Mouse (Mus musculus): ENCODE measurements around the gene Clstn2. TPM values are rescaled to one million over a fixed set of nuclear protein-coding genes. Genes with fewer than 3 reads are reported as not detected.

Clstn2 gene
- polyA plus RNA-seq, 1 experiment from 2014 or later, result 2.8 TPM

- no peak for ATAC-seq (ENCODE audit: low FRiP score)
- 91% methylated on average over 3 of the region's 3 CpGs for WGBS
- H3K4me2 ChIP-seq, result no peak overlapping the region
These were observed 507.4 kb downstream of the Clstn2 start for GRCm38 (mm10) chr9:97525563-97525962.

GRCm38 (mm10) chr9:97524861-97525260 is 508.1 kb downstream of the Clstn2 start:
- H3K9ac ChIP-seq, result no peak overlapping the region
- no peaks in the 10 kb centered on the region for H3K9me3 ChIP-seq
- H3K4me3 ChIP-seq (replicated peaks), result no peak overlapping the region
- H3K36me3 ChIP-seq (replicated peaks), result no peaks in the 10 kb centered on the region
- no peaks in the 10 kb centered on the region for H3K27me3 ChIP-seq
- 93% methylated on average over 3 of the region's 3 CpGs for WGBS
- H3K27ac ChIP-seq, result no peak overlapping the region
- ATAC-seq (ENCODE audit: low FRiP score), result no peak
- H3K4me1 ChIP-seq, result no peaks in the 10 kb centered on the region
- no peak overlapping the region for H3K4me2 ChIP-seq

More at GRCm38 (mm10) chr9:97525563-97525962, 507.4 kb downstream of the Clstn2 start:
- no peaks in the 10 kb centered on the region for H3K36me3 ChIP-seq (replicated peaks)
- H3K4me1 ChIP-seq, result no peaks in the 10 kb centered on the region
- H3K4me3 ChIP-seq (replicated peaks), result no peak overlapping the region
- H3K27ac ChIP-seq, result no peak overlapping the region
- H3K9ac ChIP-seq, result no peak overlapping the region
- H3K27me3 ChIP-seq, result no peaks in the 10 kb centered on the region
- no peaks in the 10 kb centered on the region for H3K9me3 ChIP-seq

GRCm38 (mm10) chr9:97520771-97521170 is 512.2 kb downstream of the Clstn2 start:
- H3K36me3 ChIP-seq (replicated peaks), result no peaks in the 10 kb centered on the region
- ATAC-seq (ENCODE audit: low FRiP score), result no peak
- no peaks in the 10 kb centered on the region for H3K27me3 ChIP-seq
- no peaks in the 10 kb centered on the region for H3K4me1 ChIP-seq
- no peak overlapping the region for H3K9ac ChIP-seq
- no peaks in the 10 kb centered on the region for H3K9me3 ChIP-seq
- no peak overlapping the region for H3K27ac ChIP-seq
- no peak overlapping the region for H3K4me3 ChIP-seq (replicated peaks)
- no peak overlapping the region for H3K4me2 ChIP-seq
- WGBS, result 96% methylated on average over 3 of the region's 3 CpGs

GRCm38 (mm10) chr9:97517006-97517405 is 516.0 kb downstream of the Clstn2 start:
- H3K4me3 ChIP-seq (replicated peaks), result no peak overlapping the region
- no peaks in the 10 kb centered on the region for H3K36me3 ChIP-seq (replicated peaks)
- ATAC-seq (ENCODE audit: low FRiP score), result no peak
- H3K4me2 ChIP-seq, result no peak overlapping the region
- no peaks in the 10 kb centered on the region for H3K27me3 ChIP-seq
- WGBS, result 67% methylated on average over 3 of the region's 3 CpGs
- H3K9ac ChIP-seq, result no peak overlapping the region
- H3K9me3 ChIP-seq, result no peaks in the 10 kb centered on the region
- H3K4me1 ChIP-seq, result no peaks in the 10 kb centered on the region
- H3K27ac ChIP-seq, result no peak overlapping the region

- no peak overlapping the region for H3K4me3 ChIP-seq (replicated peaks)
- no peaks in the 10 kb centered on the region for H3K36me3 ChIP-seq (replicated peaks)
- WGBS, result 89% methylated on average over 2 of the region's 2 CpGs
- ATAC-seq (ENCODE audit: low FRiP score), result no peak
- H3K27ac ChIP-seq, result no peak overlapping the region
- H3K4me2 ChIP-seq, result no peak overlapping the region
- no peaks in the 10 kb centered on the region for H3K27me3 ChIP-seq
- H3K4me1 ChIP-seq, result no peaks in the 10 kb centered on the region
- no peaks in the 10 kb centered on the region for H3K9me3 ChIP-seq
- no peak overlapping the region for H3K9ac ChIP-seq
These were observed 518.3 kb downstream of the Clstn2 start for GRCm38 (mm10) chr9:97514639-97515038.

DNA sequence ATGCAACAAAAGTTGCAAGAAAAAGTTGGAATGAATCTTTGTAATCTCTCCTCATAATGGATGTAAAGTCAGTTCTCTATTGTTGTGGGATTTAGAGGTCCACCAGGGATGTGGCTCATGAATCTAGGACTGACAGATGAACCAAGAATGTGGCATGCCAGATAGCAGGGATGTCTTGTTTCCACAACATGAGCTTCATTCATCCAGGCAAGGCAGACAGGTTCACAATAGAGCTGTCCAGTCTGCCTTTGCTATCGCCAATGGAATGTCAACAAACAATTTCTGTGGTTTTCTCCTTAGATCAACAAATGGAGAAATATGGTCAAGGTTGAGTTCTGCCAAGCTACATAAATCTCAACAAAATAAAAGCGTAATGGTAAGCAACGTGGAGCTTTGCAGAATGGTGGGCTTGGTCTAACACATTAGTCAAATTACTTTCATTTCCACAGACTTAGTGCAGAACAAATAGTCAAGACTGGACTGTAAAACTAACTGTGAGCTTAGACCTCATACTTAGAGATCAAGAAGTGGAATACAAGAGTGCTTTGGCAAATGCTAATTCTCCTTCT is 520.6 kb downstream of the Clstn2 start:
- H3K9me3 ChIP-seq, result no peaks in the 10 kb centered on the region
- H3K4me1 ChIP-seq, result no peaks in the 10 kb centered on the region
- no peak overlapping the region for H3K4me3 ChIP-seq (replicated peaks)
- H3K4me2 ChIP-seq, result no peak overlapping the region
- 85% methylated on average over 3 of the region's 3 CpGs for WGBS
- no peak for ATAC-seq (ENCODE audit: low FRiP score)
- H3K9ac ChIP-seq, result no peak overlapping the region
- no peaks in the 10 kb centered on the region for H3K36me3 ChIP-seq (replicated peaks)
- no peaks in the 10 kb centered on the region for H3K27me3 ChIP-seq
- H3K27ac ChIP-seq, result no peak overlapping the region

- Histone ChIP-seq H3K27ac (no peak overlapping the region), H3K4me1 (no peaks in the 10 kb centered on the region), H3K9ac (no peak overlapping the region), H3K36me3 (replicated peaks) (no peaks in the 10 kb centered on the region), H3K4me2 (no peak overlapping the region), H3K9me3 (no peaks in the 10 kb centered on the region), H3K4me3 (replicated peaks) (no peak overlapping the region), H3K27me3 (no peaks in the 10 kb centered on the region)
- WGBS, result 53% methylated on average over 4 of the region's 4 CpGs
- no peak for ATAC-seq (ENCODE audit: low FRiP score)
These were observed 531.6 kb downstream of the Clstn2 start for GRCm38 (mm10) chr9:97501416-97501815.

GRCm38 (mm10) chr9:97495056-97495455 is 537.9 kb downstream of the Clstn2 start:
- H3K4me2 ChIP-seq, result no peak overlapping the region
- WGBS, result 96% methylated on average over 4 of the region's 6 CpGs
- ATAC-seq (ENCODE audit: low FRiP score), result no peak
- H3K4me1 ChIP-seq, result no peaks in the 10 kb centered on the region
- no peak overlapping the region for H3K27ac ChIP-seq
- H3K9me3 ChIP-seq, result no peaks in the 10 kb centered on the region
- H3K27me3 ChIP-seq, result no peaks in the 10 kb centered on the region
- H3K4me3 ChIP-seq (replicated peaks), result no peak overlapping the region
- no peak overlapping the region for H3K9ac ChIP-seq
- no peaks in the 10 kb centered on the region for H3K36me3 ChIP-seq (replicated peaks)

GRCm38 (mm10) chr9:97491626-97492025 is 541.4 kb downstream of the Clstn2 start:
- WGBS, result 95% methylated on average over 2 of the region's 2 CpGs
- Histone ChIP-seq H3K4me2 (no peak overlapping the region), H3K9ac (no peak overlapping the region), H3K4me3 (replicated peaks) (no peak overlapping the region), H3K9me3 (no peaks in the 10 kb centered on the region), H3K27ac (no peak overlapping the region), H3K27me3 (no peaks in the 10 kb centered on the region), H3K4me1 (no peaks in the 10 kb centered on the region), H3K36me3 (replicated peaks) (no peaks in the 10 kb centered on the region)
- ATAC-seq (ENCODE audit: low FRiP score), result no peak

DNA sequence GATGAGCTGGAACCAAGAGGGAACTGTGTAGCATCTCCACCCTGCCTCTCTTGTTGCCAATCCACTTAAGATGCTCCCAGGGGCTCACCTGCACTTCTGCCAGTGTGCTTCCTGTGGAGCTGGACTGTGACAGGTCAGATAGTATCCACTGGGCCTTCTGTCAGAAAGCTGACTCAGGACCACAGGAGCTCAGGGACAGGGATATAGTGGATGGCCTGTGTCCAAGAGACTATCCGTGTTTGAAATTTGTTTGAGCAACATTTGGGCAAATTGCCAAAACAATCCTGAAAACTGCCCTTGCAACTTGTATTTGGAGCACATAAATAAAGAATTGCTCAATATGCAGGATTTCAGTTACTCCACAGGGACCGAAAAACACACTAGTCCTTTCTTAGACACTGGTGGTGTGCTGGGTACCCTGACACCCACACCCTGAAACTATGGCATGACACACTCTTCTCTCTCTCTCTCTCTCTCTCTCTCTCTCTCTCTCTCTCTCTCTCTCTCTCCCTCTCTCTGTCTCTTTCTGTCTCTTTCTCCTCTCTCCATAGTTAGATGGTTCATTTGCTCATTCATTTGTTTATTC is 542.3 kb downstream of the Clstn2 start:
- H3K4me3 ChIP-seq (replicated peaks), result no peak overlapping the region
- no peaks in the 10 kb centered on the region for H3K4me1 ChIP-seq
- no peak for ATAC-seq (ENCODE audit: low FRiP score)
- no peak overlapping the region for H3K4me2 ChIP-seq
- H3K27me3 ChIP-seq, result no peaks in the 10 kb centered on the region
- no peaks in the 10 kb centered on the region for H3K9me3 ChIP-seq
- H3K9ac ChIP-seq, result no peak overlapping the region
- WGBS, result 79% methylated on average over 2 of the region's 2 CpGs
- H3K36me3 ChIP-seq (replicated peaks), result no peaks in the 10 kb centered on the region
- no peak overlapping the region for H3K27ac ChIP-seq

DNA sequence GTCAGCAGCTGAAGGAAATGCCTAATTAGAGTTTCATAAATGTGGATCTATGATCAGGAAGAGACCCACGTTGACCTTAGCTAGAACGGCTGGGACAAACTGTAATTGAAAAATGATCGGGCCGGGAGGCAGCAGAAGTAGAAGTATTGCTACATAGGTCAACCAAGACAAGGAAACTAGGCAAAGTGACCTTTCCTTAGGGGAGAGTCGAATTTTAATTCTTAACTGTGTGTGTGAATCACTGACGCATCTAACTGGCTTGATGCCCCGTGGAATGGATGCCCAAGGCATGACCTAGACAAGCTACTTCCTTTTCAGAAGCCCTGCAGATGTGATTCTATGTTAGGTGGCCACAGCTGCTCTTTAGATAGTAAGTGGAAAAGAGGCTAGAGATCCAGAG is 546.2 kb downstream of the Clstn2 start:
- 88% methylated on average over 7 of the region's 7 CpGs for WGBS
- Histone ChIP-seq H3K27me3 (no peaks in the 10 kb centered on the region), H3K27ac (no peak overlapping the region), H3K9ac (no peak overlapping the region), H3K4me2 (no peak overlapping the region), H3K4me1 (no peaks in the 10 kb centered on the region), H3K9me3 (no peaks in the 10 kb centered on the region), H3K36me3 (replicated peaks) (no peaks in the 10 kb centered on the region), H3K4me3 (replicated peaks) (no peak overlapping the region)
- ATAC-seq (ENCODE audit: low FRiP score), result no peak

GRCm38 (mm10) chr9:97481187-97481586 is 551.8 kb downstream of the Clstn2 start:
- ATAC-seq (ENCODE audit: low FRiP score), result no peak
- Histone ChIP-seq H3K4me2 (no peak overlapping the region), H3K4me1 (peaks cover 3% of the 10 kb centered on the region; the same call in 1 of the 2 replicates), H3K27me3 (no peaks in the 10 kb centered on the region), H3K9ac (no peak overlapping the region), H3K36me3 (replicated peaks) (no peaks in the 10 kb centered on the region), H3K4me3 (replicated peaks) (no peak overlapping the region), H3K27ac (no peak overlapping the region), H3K9me3 (no peaks in the 10 kb centered on the region)
- 85% methylated on average over 1 of the region's 1 CpGs for WGBS

DNA sequence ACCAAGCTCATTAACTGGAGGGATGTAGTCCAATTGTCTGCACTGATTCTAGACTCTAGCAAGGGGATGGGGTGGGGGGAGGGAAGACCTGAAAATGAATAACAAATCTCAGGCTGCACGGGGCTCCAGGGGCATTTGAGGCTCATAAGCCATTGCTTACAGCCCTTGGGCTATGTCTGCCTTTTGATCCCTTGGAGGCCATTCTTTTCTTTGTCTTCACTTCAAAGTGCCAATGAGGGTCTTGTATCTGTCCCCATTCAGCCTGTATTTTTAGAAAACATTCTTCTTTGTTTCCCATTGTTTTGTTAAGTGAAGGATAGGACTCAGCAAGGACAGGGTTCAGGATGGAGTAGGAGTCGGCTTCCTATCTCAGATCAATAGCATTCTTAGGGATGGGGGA is 556.0 kb downstream of the Clstn2 start:
- Histone ChIP-seq H3K9me3 (no peaks in the 10 kb centered on the region), H3K27ac (no peak overlapping the region), H3K9ac (no peak overlapping the region), H3K4me3 (replicated peaks) (no peak overlapping the region), H3K4me1 (peaks cover 3% of the 10 kb centered on the region; the same call in 1 of the 2 replicates), H3K27me3 (no peaks in the 10 kb centered on the region), H3K36me3 (replicated peaks) (no peaks in the 10 kb centered on the region), H3K4me2 (no peak overlapping the region)
- no peak for ATAC-seq (ENCODE audit: low FRiP score)
- 17% methylated on average over 2 of the region's 2 CpGs for WGBS

Data from forebrain, embryonic 12.5 days (tissue).